Mouse (Mus musculus) megakaryocyte, adult 5-6 weeks (primary cell): ENCODE measurements around the gene Vps53. TPM values are rescaled to one million over a fixed set of nuclear protein-coding genes. Genes with fewer than 3 reads are reported as not detected.

ENCODE experiments used
- ATAC-seq: 2 replicates; pipeline ENCODE4 v1.8.0; 2016; ENCODE audit warnings: mild to moderate bottlenecking, inconsistent platforms; ENCODE audit not compliant: poor library complexity, severe bottlenecking
- total RNA-seq, 2 experiments: library from RNA; stranded (forward) in 1 of 2; stranded (reverse) in 1 of 2; fragments of 153-499, 151-499 nt in 1 of 2; fragments of 221-1000, 200-1000 nt in 1 of 2; gene quantifications; 2 replicates each; pipeline versions ENCODE4 v1.2.3 to v1.2.4; 2015 to 2017

Gene Vps53
- total RNA-seq, 2 experiments from 2014 or later, result 22.2 to 31.5 TPM

DNA sequence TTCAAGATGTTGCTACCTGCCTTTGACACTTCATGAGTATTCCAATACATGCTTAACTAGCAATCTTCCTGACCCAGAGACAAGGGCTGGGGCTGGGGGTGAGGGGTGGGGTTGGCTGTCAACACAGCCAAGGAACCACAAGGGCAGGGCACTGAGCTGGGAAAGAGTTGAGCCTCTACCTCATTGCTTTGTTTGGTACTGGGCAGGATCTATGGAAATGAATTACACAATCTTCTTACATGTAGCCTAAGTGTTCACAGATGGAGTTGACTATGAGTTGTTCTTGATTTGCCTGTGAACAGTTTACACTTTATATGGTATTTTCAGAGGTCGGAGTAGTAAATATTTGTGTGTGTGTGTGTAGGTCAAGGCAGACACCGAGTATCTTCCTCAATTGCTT lies 118.5 kb downstream of the Vps53 start:
- ATAC-seq, result no peak

DNA sequence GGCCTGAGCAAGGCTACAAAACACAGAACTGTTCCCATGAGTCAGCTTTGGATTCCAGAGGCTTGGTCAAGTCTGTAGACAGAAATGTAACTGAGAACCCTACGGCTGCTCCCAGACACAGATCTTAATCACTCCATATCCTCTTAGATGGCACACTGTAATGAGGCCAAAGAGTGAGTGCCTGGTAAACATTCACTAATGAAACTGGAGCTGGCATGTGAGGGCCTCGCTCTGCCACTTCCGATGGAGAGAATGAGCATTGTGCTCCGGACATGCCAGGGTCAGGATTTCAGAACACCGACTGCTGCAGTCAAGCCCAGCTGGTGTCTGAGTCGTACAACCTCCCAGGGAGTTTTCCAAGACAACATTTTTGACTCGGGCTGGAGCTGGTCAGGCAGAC lies 119.5 kb downstream of the Vps53 start:
- no peak for ATAC-seq

DNA sequence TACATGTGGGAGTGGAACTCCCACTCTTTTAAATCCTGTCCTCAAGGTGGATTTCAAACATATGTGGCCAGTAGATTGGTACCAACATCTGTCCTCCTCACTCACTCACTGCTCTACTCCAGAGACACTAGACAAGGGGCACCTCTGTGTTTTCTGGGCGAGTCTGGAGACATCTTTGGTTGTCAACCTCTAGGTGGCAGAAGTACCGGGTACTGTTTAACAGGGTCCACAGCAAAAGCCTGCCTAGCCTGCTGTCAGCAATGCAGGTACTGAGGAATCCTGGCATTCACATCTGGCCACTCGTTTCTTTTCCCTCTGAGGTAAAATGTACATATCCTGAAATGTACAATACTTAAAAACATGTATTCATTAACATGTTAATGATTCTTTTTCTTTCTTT lies 123.0 kb downstream of the Vps53 start:
- no peak for ATAC-seq

DNA sequence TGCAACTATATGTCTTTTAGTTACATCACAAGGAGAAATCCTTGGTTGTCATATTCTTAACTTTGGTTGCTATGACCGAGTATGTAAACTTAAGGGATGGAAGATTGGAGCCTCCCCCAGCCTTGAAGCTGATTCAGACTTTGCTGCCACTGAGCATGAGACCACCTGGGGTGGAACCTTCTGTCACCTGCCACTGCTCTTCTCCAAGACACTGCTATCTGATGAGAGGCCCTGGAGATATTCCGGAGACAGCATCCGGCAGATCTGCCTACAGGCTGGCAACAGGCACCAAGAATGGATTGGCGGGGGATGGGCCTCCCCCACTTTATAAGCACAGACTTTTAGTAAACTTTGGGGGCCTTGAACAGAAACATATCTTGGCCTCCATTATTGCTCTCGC lies 127.0 kb downstream of the Vps53 start:
- no peak for ATAC-seq

DNA sequence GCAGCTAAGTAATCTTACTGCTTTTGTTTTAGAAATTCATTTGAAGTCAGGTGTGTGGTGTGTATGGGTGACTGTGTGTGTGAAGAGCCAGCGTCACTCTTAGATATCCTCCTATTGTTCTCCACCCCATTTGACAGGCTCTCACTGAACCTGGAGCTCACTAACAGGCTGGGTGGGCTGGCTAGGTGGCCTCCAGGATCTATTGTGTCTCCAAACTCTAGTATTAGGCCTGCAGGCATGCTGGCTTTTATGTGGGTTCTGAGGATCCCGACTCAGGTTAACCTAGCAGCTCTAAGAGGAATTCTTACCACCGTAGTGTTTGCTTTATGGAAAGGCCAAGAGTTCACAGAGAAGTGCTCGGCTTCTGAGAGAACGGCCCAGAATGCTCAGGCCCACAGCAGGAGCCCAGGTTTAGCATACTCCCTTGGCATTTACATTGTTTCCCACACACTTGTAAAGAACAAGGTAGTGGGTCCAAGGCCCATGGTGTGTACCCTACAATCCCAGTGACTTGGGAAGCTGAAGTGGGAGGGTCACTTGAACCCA lies 128.4 kb downstream of the Vps53 start:
- no peak for ATAC-seq

DNA sequence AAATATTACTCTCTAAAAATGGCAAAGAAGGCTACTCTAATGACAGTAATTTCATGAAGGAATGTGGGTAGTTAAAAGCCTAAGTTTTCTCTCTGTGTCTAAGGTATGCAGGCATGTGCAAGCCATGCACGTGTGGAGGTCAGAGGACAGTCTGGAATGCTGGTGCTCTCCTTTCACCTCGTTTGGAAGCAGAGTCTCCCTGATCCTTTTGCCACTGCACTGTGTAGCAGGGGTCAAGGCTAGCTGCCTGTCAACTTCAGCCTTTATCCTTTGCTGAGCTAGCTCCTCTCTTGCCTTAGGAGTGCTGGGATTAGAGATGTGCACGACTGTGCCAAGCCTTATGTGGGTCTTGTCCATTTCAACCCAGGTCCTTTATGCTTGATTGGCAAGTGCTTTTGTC lies 128.9 kb downstream of the Vps53 start:
- ATAC-seq, result no peak

DNA sequence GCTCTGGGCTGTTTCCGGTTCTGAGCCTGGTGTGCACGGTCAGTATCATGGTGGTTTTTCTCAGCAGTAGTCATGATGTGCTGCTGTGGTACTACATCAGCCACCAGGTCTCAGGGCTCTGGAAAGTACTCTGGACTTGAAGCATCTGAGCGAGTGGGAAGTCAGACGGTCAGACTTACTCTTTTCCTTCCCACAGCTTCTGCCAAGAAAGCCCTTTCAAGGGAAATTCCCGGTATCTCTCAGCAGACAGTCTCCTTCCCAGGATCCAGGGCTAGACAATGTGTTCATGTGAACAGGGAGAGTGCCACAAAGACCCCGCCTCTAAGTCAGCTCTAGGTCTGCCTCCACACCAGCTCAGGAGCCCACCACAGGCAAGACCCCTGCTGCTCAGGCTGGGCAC lies 134.1 kb downstream of the Vps53 start:
- no peak for ATAC-seq

DNA sequence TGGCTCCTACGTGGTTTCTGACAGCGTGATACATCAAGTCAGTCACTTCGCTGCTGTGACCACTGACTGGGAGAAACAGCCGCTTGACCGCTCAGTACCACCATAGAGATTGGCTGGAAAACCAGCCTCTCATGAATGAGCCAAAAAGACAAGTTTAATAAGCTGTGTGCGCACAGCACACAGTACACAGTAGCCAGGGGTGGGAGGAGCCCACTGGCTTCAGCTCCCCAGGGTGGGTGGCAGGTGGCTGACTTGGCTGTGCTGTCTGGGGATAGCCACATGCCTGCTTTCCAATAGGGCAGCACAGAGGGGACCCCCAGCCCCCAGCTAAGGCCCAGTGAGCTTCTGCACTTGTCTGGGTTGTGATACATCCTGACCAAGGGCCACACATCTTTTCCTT lies 135.0 kb downstream of the Vps53 start:
- no peak for ATAC-seq

DNA sequence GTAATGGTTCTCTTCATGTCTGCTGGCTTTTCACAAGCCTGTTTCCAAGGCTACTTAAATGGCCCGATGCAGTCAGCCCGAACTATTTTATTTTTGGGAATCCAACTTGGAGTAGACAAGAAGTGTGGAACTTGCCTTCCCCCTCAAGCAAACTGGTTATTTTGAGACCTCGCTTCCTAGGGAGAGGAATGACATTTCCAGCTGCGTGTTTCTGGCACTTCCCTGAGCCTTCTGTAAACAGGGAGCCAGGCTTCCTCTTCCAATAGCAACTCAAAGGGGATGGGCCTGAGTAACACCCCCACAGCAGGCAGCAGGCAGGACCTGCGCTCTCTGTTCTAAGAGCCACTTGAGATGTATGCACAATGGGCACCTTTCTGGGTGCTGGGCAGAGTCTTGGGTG lies 136.6 kb downstream of the Vps53 start:
- ATAC-seq, result no peak

DNA sequence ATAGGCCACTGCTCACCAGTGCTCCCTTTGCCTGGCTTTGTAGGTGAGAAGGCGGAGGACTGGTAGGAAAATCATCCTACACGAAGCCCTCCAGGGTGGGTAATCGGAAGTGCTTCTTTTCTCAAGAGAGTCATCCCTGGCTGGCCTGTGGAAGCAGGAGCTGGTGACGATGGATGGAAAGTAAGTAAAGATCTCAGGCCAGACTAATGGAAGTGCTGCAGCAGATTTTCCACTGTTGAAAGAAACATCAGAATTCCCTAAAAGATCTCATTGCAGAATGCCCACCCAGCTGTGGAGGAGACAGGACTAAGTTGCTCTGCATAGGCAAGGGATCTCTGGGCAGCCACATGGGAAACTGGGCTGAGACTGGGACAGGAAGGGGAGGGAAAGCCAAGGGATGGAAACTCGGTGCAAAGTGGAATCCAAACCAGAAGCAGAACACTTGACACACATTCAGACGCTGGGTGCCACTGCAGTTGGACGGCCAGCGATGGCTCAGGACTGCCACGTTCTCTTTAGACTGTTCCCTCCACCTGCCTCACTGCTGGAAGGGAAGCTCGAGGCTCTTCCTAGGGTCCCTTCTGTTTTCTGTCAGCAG lies 137.3 kb downstream of the Vps53 start:
- no peak for ATAC-seq

DNA sequence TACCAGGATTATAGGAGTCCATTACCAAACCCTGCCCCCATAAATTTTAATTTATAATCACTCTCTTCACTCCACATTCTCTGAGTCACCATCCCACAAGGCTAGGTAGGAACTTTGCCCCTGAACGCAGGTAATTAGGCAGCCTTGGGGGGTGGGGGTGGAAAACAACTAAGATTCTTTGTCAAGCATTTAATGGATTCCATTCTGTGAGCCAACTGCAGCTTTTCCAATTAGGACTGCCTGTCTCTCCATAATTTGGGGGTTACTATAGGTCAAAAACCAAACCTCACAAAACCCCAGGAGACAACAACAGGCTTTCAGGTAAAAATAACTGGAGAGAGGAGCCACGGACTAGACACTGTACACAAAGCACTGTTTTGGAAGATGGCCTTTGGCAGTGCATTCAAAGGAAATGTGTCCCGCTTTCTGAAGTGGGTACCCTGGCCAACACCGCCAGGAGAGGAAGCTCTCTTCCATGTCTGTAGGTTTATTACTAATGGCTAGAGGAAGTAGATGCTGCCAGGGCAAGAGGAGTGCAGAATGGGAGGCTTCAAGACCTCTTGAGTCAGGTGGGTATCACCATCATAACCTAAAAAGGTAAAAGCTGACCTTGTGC lies 138.6 kb downstream of the Vps53 start:
- no peak for ATAC-seq

DNA sequence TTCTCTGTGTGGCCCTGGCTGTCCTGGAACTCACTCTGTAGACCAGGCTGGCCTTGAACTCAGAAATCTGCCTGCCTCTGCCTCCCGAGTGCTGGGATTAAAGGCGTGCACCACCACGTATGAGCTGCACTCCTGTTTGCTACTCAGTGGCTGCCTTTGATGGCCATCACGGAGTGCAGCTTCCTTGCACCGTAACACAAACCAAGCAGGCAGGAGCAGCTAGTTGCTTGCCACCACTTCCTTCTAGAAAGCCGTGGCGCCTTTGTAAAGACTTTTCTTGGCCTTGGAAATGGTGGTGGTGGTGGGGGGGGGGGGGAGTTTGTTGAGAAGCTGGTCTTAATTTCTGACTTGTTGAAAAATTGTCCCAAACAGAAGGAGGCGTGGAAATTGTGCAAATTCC lies 139.3 kb downstream of the Vps53 start:
- no peak for ATAC-seq

DNA sequence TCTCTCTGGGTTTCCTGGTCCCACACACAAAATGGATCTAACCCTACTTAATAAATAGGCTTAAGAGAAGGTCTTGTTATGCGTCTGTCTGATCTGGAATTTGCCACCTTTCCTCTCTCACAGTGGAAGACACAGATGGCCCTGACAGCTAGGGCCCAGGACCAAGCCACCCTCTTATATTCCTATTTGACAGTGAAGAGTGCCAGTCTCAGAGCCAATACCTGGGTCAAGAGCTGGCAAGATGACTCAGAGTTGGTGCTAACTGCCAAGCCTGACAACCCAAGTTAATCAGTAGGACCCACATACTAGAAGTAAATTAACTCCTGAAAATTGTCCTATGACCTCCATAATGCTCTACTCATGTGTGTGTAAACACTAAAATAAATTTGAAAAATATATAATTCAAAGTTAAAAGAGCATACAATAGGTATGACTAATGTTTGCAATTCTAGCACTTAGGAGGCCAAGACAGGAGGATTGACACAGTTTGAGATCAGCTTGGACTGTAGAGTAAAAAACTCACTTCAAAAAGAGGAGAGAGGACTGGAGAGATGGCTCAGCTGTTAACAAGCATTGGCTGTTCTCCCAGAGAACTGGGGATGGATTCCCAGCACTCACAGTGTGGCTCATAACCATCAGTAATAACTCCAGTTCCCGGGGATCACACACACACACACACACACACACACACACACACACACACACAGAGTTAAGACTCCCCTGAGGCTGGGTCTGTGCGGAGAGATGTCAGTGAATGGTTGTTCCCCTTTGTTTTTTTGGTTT lies 140.0 kb downstream of the Vps53 start:
- ATAC-seq, result no peak

DNA sequence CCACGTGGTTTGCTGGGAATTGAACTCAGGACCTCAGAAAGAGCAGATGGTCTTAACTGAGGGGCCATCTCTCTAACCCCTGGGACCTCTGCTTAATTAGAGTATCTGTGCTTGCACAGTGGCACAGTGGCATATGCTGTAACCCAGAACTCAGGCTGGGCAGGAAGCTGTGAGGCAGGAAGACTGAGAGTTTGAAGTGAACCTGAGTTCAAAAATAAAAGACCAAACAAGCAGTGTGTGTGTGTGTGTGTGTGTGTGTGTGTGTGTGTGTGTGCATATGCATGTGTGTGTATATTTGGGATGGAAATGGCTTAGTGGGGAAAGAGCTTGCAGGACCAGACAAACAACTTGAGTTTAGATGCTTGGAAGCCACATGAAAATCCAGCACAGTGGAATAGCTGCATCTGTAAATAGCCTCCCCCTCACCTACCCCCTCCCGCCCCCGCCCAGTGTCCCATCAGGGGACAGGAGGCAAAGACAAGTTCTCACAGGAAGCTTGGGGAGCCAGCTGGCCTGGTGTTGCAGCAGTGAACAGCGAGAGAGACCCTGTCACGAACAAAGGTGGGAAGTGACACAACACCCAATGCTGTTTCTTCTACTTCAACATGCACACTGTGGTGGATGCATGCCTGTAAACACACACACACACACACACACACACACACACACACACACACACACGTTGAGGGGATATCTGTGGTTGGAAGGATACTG lies 141.7 kb downstream of the Vps53 start:
- ATAC-seq, result no peak

DNA sequence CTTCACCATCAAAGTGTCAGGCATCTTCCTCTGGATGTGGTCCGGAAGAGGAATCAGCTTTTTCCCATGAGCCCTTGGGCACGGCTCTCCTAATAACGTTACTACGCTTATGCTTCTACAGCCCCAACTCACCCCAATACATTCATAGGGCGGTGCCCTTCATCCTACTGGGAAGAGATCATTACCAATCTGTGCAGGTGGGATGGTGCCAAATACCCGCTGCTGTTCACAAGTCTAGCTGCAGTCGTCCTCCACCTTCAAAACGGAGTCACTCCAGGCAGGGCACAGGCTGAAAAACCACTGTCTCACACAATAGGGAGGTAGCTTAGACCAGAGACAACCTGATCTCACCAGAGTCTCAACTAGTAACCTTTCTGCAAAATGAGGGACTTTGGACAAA lies 144.3 kb downstream of the Vps53 start:
- no peak for ATAC-seq

DNA sequence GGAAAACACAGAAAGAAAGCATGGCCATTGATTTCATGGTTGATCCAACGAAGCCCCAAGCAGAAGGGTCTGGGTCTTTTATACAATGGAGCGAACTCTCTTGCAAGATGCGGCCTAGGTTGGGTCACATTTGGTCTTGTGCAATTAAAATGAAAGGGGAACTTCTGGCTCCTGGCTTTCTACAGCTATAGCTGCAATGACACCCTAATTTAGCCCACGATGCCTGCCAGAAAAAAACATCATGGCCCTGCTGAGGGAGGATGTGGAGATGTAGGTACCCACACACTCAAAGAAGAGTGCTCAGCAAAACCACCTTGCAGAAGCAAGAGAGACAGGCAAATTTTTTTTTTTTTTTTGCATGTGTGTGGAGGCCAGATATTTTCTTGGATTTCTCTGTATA lies 145.6 kb downstream of the Vps53 start:
- ATAC-seq, result peak; percentile 89

DNA sequence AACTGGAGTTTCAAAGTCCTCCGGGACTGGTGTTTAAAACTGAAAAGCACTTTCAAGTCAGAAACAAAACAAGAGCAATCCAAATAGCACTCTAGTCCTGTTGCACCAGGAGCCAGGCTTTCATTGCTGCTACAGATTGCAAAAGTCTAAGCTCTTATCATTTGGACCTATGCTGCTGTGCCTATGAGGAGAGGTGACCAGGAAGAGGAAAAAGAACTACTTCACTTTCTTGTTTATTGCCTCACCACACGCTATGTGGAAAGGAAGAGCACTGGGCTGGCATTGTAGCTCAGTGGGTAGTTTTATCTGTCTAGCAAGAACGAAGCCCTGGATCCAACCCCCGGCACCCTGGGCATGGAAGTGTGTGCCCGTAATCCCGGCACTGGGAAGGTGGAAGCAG lies 146.1 kb downstream of the Vps53 start:
- ATAC-seq, result peak; percentile 93

DNA sequence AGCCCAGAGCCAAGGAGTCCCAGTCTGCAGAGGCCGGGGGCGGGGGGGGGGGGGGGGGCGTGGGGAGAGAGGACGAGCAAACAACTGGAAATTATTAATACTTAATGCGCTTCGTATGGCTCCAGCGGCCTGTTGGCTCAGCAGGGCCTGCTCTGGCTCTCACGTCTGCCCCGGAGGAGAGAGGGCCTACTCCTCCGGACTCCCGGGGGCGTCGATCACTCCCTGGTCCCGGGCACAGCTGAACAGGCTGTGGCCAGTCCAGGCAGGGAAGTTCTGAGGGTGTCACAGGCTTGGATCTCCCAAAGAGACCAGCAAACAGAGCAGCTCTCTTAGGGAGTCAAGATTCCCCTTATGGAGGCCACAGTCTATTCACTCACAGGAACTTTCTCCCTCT lies 151.4 kb downstream of the Vps53 start:
- no peak for ATAC-seq

DNA sequence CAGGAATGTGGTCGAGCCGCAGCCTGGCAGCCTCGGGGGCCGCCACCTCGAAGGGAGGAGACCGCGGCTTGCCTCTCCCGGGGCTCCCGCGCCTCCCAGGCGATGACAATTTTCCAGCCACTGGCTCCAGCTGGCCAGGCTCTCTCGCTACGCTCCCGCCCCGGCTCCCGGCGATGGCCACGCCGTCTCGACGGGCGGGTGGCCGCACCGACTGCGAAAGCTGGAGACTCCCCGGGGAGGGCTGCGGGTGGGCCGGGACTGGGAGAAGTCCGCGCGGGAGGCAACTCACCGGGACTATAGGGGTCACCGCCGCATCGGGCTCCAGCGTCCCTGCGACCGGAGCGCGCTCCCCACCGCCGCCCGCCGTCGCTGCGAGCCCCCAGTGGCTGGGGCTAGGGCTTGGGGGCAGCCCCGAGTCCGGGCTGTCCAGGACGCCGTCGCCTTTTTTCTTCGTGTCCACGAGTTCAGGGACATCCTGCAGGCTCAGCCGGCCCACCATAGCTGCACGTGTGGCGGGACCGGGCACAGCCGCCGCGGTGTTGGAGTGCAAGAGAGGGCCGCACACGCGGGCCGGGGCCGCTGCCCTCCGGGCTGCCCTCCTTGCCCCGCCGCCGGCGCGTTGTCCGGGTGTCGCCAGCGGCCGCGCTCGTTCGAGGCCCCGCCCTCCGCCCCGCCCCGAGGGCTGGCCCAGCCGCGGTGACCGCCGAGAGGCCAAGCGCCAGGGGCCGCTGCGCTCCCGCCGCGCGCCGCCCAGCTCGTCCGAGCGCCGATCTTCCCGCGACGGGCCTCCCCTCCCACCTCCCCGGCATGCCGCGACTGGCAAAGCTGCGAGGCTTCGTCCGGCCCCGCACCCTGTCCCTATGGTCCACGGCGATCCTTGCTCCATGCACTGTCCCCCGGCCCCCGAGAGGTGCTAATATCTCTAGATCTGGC lies 152.0 kb downstream of the Vps53 start, which contains the start of gene Rflnb:
Rflnb (minus strand) TSS at position 644 of the 933 bp plus-strand sequence.
- ATAC-seq, result peak; percentile 88

DNA sequence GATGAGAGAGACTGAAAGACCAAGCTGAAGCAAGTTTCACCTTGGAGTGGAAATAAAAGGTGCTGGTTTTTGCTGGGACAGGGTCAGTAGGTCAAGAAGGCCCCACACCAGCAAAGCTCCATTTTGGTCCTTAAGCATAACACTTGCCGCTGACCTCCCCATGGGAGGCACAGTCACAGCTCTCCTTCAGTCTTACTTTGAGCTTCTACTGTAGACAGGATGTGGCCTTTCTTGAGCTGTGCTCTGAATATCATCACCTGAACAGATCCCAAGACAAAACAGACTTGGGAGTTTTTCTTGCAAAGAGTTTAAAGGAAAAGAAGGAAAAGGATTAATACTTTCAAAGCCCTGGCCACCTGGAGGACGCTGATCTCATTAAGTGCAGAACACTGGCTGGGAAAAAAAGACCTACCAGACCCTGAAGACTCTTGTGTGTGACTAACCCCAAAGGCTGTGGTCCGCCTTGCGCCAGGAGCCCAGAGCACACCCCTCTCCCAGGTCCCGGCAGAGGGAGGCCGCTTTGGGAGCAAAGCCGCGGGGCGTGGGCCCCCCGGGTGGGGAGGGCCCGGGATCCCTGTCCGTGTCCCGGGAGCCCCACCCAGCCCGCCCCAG lies 152.8 kb downstream of the Vps53 start:
- ATAC-seq, result no peak
